Mouse (Mus musculus) layer of hippocampus, adult 9-10 months (tissue): ENCODE data around the gene Rab6b.
A peak's percentile ranks its signal among the peaks of the same experiment; 100 is the strongest.
"Not testable (repeated sequence)": the region's sequence is repeated elsewhere in the genome, so short reads cannot be mapped to it uniquely, and the experiment has no call there.

Experiments used
- DNase-seq: peaks from one replicate; pipeline ENCODE4 v3.0.0; 2022; ENCODE audit warnings: low spot score

The Rab6b gene

DNA sequence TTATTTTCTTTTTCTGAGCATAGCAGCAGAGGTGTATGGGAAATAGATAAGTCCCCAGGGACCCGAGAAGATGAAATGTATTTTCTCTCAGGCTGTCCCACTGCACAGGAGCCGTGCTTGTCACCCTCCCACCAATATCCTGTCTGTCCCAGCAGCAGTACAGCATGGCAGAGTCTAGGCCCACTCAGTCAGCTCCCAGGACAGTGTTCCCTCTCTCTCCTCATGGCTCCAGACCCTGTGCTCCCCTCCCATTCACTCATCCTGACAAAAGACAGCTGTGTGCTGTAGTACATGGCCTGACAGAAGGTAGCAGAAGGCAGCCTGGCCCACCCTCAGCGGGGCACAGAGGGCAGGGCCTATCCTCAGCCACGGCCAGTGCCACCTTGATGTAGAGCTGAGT is 32.3 kb downstream of the Rab6b start:
- DNase-seq: no peak

DNA sequence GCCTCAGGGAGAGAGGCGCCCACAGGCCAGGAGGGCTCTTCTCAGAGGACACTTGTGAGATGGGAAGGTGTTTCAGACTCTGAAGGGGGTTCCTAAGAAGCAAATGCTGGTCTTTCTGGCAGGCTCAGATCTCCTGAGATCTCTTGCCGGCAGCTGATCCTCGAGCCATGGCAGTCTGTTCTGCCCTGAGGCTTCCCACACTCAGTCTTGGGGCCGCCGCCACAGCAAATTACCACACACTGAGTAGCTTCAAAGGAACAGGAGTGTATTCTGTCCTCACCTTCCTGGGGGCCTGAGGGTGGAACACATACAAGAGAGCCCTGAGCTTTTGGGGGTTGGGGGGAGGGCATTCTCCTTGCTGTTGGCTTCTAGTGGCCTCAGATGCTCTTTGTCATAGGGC is 33.8 kb downstream of the Rab6b start:
- DNase-seq: no peak

DNA sequence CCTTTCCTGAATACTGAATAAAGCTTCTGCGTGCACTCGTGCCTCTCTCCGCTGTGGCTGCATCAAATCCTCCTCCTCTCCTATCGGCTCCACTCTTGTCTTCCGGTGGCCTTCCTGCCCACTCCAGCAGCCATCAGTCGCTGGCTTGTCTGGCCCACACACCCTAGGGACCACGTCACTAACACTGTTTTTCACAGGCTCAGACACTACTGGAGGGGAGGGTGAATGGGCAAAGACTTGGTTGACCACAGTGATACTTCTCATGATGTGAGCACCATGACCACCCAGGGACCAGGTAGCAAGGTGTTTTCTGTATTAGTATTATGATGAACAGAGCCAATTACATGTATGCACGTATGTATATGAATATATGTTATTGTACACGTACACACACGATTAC is 34.7 kb downstream of the Rab6b start:
- DNase-seq: no peak

DNA sequence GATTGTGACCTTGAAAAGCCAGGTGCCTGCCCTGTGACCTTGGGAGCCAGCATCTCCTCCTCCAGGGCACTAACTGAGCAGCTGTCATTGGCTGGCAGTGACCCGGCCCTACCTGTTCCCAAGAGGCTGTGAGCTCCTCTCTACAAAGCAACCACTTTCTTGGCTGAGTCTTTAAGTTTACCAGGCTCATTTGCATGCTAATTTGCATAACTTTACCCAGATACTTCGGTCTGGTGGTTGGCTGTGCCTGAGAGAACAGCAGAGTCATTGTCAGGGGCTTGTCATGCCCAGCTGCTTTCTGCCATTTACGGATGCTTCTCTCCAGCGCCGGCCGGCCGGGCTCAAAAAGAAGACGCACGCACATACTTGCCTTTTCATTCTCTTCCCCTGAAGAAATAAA is 35.1 kb downstream of the Rab6b start:
- DNase-seq: peak; percentile 22

DNA sequence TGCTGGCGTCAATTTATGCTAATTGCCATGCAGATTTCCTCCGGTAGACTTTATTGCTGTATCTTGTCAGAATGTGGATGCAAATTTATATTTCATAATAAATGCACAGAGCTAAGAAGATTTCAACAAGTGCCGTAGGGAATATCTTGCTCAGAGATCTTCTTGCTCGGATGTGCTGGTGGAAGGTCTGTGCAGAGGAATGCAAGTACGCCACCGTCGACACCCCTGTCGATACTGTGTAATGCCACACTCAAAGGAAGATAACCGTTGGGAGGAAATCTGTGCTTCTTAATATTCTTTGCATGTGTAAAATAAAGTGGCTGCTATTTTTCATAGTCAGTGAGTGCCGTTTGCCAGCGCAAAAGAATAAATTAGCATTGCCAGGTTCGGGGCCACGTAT is 35.5 kb downstream of the Rab6b start:
- no peak for DNase-seq

DNA sequence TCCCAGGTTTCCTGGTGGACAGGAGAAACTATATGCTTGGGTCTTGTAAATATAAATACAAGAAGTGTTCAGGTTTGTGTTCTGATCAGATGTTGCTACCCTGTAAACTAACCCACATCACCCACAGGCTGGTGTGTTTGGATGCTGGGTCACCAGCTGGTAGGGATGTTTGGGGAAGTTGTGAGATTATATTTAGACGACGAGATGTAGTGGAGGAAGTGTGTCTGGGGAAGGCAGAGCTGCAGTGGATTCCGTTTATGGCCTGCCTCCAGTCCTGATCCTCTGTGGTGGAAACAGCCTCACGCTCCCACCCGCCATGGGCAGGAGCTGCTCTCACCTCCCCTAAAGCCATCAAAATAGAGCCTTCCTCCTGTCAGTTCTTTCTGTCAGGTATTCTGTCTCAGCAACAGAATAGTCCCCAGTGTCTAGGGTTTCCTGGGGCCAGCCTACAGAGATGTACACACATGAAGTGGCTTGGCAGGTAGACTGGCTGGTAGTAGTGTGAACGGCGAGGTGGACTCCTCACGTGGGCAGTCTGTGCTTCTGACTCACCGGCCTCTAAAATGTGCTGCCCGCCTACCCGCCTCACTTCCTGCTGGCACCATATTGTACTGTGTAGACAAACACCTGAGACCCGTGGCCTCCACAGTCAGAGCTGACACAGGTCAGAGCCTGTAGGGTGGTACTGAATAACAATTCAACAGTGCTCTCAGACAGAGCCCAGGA is 37.6 kb downstream of the Rab6b start:
- no peak for DNase-seq

DNA sequence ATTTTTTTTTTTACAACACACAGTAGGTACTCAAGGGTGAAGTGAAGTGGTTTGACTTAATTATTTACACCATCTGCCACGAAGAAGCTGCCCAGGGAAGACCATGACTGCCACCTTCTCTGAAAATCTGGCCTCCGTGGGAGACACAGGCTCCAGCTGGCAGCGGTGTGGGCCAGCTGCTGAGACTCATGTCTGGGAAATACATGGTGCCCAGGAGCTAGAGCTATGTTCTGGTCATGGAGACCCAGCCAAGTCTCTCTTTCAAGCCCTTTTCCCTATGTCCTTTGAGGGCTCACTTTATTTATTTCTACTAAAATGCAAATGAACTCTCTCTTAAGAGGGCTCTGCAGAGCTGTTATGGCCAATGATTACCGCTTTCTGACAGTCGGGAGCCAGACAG is 41.7 kb downstream of the Rab6b start:
- no peak for DNase-seq

DNA sequence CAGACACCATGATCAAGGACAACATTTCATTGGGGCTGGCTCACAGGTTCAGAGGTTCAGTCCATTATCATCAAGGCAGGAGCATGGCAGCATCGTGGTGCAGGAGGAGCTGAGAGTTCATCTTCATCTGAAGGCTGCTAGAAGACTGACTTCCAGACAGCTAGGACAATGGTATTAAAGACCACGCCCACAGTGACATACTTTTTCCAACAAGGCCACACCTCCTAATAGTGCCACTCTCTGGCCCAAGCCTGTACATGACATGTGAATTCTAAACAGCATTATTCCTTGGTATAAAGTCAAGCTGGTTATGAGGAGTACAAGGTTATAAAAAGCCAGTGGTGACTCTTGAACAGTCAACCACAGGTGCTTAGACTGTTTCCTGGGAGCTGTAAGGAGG is 43.0 kb downstream of the Rab6b start:
- DNase-seq: no peak

DNA sequence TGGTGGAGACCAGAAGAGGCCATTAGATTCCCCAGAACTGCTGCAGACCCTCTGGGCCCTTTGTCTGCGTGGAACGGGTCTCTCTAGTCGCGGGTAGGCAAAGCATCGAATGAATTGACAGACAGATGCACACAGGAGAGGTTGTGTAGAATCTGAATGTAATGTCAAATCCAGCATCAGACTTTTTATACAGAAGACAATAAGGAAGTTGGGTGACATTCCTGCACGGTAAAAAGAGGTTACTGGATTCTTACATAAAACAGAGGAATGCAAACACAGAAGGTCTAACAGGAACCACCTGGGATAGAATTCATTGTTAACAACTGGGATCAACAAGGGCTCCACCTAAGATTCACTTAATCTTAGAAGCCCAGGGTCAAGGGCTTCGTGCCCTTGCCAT is 43.6 kb downstream of the Rab6b start:
- DNase-seq: not testable (repeated sequence)

DNA sequence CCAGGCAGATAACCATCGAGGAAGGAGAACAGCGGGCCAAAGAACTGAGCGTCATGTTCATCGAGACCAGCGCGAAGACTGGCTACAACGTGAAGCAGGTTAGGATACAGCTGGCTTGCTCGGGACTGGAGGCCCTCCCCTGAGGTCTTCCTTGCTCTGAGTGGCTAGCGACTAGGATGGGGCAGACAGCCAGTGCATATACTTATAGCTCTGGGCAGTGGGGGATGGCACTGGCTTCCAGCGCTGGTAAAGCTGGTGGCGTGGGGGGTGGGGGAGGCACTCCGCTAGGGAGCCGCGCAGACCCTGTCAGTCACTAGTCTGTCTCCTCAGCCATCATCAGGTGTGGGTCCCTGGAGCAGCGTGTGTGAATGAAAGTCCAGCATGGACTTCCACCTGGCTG is 52.2 kb downstream of the Rab6b start:
- no peak for DNase-seq

DNA sequence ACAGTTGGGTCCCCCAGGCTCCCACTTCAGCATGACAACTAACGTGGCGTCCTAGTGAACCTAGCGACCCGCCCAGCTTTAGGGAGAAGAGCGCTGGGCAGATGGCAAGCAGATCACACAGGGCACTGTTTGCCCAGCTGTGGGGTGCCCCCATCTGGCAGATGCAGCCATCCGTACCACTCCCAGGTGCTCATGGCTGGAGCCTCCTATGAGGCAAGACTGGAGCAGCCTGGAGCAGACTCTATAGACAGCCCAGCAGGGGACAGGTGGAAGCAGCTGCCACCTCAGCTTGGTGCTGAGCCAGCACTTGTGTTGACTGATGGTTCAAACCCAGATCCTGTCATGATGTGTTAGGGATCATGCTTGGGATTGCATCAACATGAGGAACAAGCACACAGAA is 56.5 kb downstream of the Rab6b start:
- DNase-seq: no peak

DNA sequence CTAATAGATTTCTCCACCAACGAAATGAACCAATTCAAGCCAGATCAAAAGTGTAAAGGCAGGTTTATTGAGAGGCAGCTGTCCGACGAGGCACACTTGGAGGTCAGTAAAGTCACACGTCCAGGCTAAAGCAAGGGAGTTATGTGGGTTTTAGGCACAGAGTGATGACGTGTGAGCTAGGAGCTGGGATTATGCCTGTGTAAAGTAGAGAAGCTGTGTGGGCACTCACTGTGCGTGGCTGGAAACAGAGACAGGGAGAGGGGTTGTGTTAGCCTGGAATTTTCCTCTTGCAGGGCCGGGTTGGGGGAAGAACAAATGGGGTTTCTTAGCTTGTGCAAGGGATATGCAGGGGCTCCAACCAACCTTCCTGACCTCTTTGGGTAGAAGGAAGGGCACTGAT is 57.2 kb downstream of the Rab6b start:
- DNase-seq: no peak

DNA sequence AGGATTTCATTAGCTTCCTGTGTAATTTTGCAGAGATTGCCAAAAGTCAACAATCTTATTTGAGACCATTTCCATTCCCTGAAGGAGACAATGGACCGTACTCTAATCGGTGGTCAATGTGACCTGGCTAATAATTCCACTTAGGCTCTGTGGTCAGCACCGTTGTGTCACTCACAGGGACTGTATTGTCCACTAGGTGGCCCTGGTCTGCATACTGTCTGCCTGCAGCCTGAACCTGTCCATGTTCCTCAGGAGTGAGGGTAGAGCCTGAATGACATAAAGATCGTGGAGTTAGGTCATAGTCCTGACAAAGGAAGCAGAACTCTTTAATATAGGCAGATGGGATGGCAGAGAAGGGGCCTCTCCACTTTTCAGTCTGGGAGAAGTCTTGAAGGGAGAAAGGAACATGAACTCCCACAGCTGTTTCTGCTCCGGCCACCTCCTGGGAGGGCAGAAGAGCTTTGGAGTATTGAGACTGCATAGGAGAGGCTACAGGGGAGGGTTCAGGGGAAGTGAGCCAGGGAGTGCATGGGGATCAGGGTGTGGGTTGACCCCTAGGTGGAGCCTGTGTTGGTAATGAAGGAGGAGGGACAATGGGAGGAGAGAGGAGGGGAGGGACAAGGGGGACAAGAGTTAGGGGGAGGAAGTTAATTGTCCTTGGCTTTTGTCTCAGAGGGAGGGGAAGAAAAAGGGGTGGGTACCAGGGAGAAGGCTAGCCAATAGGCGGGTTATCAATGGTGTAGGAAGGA is 63.4 kb downstream of the Rab6b start:
- DNase-seq: no peak

DNA sequence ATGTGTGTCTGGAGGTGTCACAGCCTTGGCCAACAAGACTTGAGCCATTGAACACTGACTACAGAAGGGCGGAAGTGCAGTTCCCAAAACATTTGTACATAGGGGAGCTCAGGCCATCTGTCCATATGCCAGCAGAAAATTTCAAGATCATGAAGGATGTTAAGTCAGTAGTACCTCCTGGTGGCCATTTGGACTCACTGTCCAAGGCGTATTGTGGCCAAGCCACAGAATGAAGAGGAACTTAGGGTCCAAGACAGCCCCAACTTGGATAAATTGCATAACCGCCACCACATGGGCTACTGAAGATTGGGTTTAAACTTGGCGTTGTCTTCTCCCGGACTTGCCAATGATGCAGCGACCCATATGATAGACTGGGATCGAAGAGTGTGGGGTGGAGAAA is 64.1 kb downstream of the Rab6b start:
- no peak for DNase-seq

DNA sequence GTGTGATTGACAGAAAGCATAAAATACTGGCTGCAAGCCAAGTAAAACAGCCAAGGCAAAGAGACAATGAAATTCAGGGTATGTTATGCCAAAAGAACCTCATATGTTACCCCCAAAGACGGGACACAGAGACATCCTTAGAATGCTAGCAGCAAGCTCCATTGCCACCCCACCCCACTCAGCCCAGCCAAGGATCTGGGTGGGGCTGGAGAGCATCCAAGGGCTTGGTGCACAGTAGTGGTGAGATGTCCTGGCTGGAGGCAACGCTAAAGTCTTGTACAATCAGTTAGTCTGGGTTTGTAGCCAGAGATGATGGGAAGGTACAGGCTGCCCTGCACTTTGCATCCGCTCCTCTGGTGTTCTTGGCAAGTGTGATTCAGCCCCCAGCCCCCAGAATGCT is 68.7 kb downstream of the Rab6b start:
- DNase-seq: no peak

DNA sequence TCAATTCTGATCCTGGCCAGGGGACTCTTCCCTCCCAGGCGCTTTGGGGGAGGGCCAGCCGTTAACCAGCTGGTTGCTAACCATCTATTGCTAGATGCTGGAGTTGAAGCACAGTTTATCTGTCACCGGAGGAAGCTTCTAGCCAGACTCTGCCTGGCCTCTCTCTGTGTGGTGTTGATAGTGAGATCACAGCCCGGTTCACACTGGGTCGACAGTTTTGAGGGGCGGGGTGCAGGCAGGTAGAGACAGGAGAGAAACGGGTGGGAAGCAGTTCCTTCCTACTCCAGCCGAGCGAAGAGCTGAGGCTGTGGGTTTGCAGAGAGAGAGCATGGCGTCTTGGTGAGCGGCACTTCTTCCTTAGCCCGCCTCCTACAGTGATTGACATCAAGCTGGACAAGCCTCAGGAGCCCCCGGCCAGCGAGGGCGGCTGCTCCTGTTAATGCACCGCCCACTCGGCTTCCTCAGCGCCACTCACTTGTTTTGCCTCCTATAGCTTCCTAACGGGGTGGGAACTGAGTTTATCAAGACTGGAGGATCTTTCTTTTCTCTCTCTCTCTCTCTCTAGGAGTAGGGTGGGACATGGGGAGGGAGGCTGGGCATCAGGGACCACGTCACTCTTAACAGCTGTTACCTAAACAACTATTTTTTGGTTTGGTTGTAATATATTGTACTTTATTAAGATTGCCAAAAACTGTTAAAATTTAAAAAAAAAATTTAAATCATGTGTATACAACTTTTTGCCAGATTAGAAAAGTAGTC is 69.4 kb downstream of the Rab6b start:
- DNase-seq: no peak

DNA sequence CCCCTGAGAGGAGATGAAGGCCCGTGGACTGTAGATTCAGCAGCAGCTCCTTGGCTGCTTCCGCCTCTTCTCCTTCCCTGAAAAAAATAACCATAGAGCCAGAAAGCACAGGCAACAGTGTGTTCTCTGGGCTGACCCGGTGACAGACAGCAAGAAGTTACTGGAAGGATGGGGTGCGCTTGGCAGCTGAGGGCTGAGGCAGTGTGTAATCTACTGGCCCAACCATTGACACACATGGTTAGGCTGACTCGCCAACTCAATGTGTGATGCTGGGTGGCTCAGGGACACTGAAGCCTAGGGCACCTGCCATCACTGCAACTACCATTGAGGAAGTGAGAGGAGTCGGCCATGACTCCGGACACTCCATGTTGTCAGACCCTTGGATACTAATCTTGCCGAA is 70.3 kb downstream of the Rab6b start:
- DNase-seq: no peak

DNA sequence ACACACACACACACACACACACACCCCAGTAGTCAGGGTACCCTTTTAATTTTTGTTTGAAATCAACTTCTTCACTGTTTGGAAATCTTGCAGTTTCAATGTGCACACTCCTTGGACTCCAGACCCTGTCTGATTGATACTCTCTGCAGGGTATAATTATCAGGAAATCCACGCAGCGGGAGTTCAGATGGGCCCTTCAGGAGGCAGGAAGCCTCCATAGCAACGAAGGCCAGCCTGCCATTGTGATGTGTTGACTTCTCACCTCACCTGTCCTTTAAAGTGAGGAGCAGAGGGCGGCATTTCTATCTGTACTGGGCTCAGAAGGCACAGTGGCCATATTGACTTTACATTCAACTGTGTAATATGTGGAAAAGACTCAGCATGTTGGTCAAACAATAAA is 73.3 kb downstream of the Rab6b start:
- no peak for DNase-seq

DNA sequence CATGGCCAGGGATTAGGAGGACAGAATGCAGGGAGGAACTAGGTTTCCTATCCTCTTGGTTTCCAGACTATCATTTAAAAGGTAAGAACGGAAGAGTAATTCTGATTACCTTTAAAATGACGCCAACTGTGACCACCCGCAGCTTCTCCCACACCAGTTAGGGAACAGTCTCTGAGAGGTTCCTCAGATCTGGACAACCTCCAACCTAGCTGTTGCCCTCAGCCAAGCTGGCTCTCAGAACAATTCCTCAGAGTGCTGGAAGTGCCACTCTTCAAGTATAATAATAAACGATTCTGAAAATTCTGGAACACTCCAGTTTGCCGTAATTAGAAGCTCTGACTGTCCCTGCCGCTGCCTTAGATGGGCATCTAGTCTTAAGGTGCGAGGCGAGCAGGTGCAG is 74.4 kb downstream of the Rab6b start:
- DNase-seq: no peak

DNA sequence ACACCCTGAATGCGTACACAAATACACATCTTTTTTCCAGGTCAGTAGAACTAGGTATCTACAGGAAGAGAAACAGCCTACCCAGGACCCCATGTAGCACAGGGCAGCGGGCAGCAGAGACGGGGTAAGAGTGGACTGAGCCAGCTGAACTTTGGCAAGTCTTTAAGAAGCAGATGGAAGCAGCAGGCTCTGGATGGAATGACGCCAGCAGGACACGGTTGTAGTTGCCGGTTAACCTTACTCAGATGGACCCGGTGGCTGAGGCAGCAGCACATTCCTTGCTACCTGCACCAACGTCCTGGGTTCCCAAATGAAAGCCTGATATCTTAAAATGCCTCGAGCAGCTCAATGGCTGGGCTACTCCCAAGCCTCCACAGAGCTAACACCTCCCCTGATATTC is 75.2 kb downstream of the Rab6b start:
- DNase-seq: no peak

DNA sequence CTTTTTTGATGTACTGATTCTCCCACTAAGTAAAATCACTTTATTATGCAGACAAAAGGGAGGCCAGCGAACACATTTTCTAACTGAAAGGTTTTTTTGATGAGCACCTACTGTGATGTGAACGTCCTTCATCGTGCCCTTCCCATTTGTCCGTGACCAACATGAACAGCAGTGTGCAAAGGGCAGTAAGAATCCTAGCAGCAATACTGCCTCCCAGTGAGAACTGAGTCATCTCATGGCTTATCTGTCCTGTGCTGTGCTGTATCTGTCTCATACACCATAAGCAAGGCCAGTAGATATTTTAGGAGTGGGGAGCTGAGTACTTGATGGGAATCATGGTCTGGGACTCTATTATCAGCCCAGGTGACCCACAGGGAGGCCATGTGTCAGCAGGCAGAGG is 76.8 kb downstream of the Rab6b start:
- no peak for DNase-seq

DNA sequence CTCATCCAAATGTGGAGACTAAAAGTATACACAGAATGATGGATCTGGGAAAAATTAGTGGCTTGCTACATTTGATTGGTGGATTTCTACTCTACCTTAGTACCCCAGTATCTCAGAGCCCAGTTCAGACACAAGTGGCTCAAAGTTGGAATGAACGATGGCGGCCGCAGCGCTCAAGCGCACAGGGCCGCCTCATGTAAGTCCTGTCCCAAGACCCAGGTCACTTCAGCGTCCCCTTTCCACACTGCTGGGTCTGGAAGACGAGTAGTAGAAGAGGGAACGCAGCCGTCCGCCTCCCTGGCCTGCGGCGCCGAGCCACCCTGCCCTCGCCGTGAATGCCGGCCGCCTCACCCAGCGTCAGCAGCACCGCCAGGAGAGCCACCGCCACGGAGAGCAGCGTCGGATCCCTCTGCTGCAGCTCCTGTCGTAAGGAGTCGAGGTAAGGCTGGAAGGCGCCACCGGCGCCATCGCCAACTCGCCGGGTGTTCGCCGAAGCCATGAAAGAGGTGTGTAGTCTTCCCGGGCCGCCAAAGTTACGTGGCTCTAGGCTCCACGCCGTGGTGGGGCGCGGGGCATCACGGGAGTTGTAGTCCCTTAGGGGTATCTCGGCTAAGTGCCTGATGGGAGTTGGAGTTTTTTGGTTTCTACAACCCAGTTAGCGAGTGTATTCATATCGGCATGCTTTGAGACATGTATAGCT is 90.1 kb downstream of the Rab6b start, which contains the start of gene Srprb:
TSS of gene Srprb (minus strand) at position 577 of the 700 bp plus-strand sequence.
- peak; percentile 79 for DNase-seq
